8 mouse cellular contexts compared by ENCODE assay signal in the genomic region with DNA sequence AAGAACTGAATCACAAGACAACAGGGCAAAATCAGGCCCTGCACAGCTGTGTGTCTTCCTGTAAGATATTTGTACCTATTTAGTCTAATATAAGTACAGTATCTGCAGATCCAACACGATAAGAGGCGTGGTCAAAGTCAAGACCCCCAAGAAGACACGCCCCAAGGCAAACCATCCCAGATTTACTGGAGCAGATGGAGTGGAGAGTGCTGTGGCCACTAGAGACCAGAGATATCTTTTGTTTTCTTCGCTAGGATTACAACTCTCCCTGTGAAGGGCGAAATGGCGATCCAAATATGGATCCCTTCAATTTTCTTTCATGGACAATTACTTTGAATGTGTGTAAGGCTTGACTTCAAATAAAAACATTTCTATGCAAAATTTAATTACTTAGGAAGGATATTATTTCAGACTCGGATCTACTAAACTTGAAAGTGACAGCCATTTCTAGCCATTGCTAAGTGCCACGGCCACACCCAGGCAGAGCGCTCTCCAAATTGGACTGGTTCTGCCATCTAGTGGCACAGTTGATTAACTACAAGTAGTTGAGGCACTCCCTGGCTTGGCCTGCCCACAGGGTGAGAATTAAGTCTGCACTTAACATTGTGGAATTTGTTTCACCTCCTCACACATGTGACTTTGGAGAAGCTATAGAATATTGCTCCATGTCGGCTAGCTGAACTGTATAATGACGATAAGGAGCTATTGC.
A peak's percentile ranks its signal among the peaks of the same experiment; 100 is the strongest.
DNase-seq lines count a peak whose midpoint lies in the region; ATAC-seq and TF ChIP-seq lines count a peak whose summit lies in the region.

No protein-coding gene starts in this region.

- no peak overlapping the region for H3K9ac ChIP-seq in heart, embryonic 16.5 days (ENCODE audit: low read length)
- no peak overlapping the region for H3K9ac ChIP-seq in liver, embryonic 12.5 days
- no peak overlapping the region for H3K9ac ChIP-seq in stomach, postnatal 0 days (ENCODE audit: low read length)

- peak; percentile 85 for DNase-seq in CD4-positive, CD25-positive, alpha-beta regulatory T cell, adult 2 months (ENCODE audit: low read depth, low spot score)
- DNase-seq in kidney, postnatal 14 days, result peak; percentile 78
- peak; percentile 88 for DNase-seq in naive thymus-derived CD4-positive, alpha-beta T cell, adult 2 months (ENCODE audit: low read depth)
- peak; percentile 65 for DNase-seq in stomach, postnatal 0 days (ENCODE audit: low spot score)

- H3K36me3 ChIP-seq in heart, embryonic 16.5 days (ENCODE audit: control insufficient read depth, insufficient read depth), result no peaks in the 10 kb centered on the region
- no peaks in the 10 kb centered on the region for H3K36me3 ChIP-seq in liver, embryonic 12.5 days
- H3K36me3 ChIP-seq in stomach, postnatal 0 days (ENCODE audit: control insufficient read depth, insufficient read depth, low read length), result no peaks in the 10 kb centered on the region

- H3K4me2 ChIP-seq in heart, embryonic 16.5 days (ENCODE audit: low read depth, low read length), result peak overlapping the region; percentile 49; the same call in 1 of the 2 replicates
- H3K4me2 ChIP-seq in liver, embryonic 12.5 days, result no peak overlapping the region
- no peak overlapping the region for H3K4me2 ChIP-seq in stomach, postnatal 0 days (replicated peaks; ENCODE audit: low read depth)

- no peak overlapping the region for H3K4me3 ChIP-seq in bone marrow, adult 2 months (replicated peaks; ENCODE audit: control insufficient read depth, low read depth, low read length)
- H3K4me3 ChIP-seq in embryonic fibroblast, embryonic 13.5 days (ENCODE audit: insufficient read depth, low read length), result no peak overlapping the region
- H3K4me3 ChIP-seq in heart, embryonic 16.5 days (ENCODE audit: low read length), result no peak overlapping the region
- H3K4me3 ChIP-seq in liver, embryonic 12.5 days, result no peak overlapping the region
- no peak overlapping the region for H3K4me3 ChIP-seq in stomach, postnatal 0 days (ENCODE audit: low read depth, low read length)

- no peak for TF ChIP-seq POLR2A in bone marrow, adult 2 months (IDR thresholded peaks at IDR 0.05; ENCODE audit: borderline replicate concordance, control insufficient read depth, low read depth, low read length)
- no peak for TF ChIP-seq POLR2A in embryonic fibroblast, embryonic 13.5 days (IDR thresholded peaks at IDR 0.05; ENCODE audit: low read depth, low read length)

- peak; percentile 77; the same call in 1 of the 2 replicates for ATAC-seq in heart, embryonic 16.5 days (replicated peaks; ENCODE audit: extremely low read depth, insufficient read depth, low FRiP score)
- peak; percentile 72 for ATAC-seq in liver, embryonic 12.5 days
- ATAC-seq in stomach, postnatal 0 days (ENCODE audit: low FRiP score, low TSS enrichment), result peak; percentile 90

- no peaks in the 10 kb centered on the region for H3K9me3 ChIP-seq in heart, embryonic 16.5 days (replicated peaks; ENCODE audit: control insufficient read depth, low read length)
- H3K9me3 ChIP-seq in liver, embryonic 12.5 days (replicated peaks), result no peaks in the 10 kb centered on the region
- H3K9me3 ChIP-seq in stomach, postnatal 0 days (ENCODE audit: control insufficient read depth, low read length), result no peaks in the 10 kb centered on the region

- peak; percentile 95 for TF ChIP-seq CTCF in bone marrow, adult 2 months (IDR thresholded peaks at IDR 0.05; ENCODE audit: control insufficient read depth, insufficient read depth, low read length)
- peak; percentile 88 for TF ChIP-seq CTCF in embryonic fibroblast, embryonic 13.5 days (IDR thresholded peaks at IDR 0.05; ENCODE audit: borderline replicate concordance, insufficient read depth, low read length)
- peak; percentile 99 for TF ChIP-seq CTCF in stomach, postnatal 0 days (IDR thresholded peaks at IDR 0.05; ENCODE audit: low read depth)

- H3K4me1 ChIP-seq in bone marrow, adult 2 months (ENCODE audit: control insufficient read depth, insufficient read depth, low read length), result peaks cover 1% of the 10 kb centered on the region; the same call in 1 of the 2 replicates
- H3K4me1 ChIP-seq in embryonic fibroblast, embryonic 13.5 days (ENCODE audit: control insufficient read depth, insufficient read depth, low read length), result no peaks in the 10 kb centered on the region
- no peaks in the 10 kb centered on the region for H3K4me1 ChIP-seq in heart, embryonic 16.5 days (ENCODE audit: control insufficient read depth, insufficient read depth, low read length)
- H3K4me1 ChIP-seq in liver, embryonic 12.5 days, result no peaks in the 10 kb centered on the region
- no peaks in the 10 kb centered on the region for H3K4me1 ChIP-seq in stomach, postnatal 0 days (replicated peaks; ENCODE audit: control insufficient read depth, insufficient read depth)

- no peak overlapping the region for H3K27ac ChIP-seq in bone marrow, adult 2 months (ENCODE audit: control insufficient read depth, insufficient read depth, low read depth, low read length, poor library complexity)
- no peak overlapping the region for H3K27ac ChIP-seq in embryonic fibroblast, embryonic 13.5 days (ENCODE audit: insufficient read depth, low read length)
- H3K27ac ChIP-seq in heart, embryonic 16.5 days (ENCODE audit: low read length), result no peak overlapping the region
- H3K27ac ChIP-seq in liver, embryonic 12.5 days, result no peak overlapping the region
- no peak overlapping the region for H3K27ac ChIP-seq in stomach, postnatal 0 days (replicated peaks)

- WGBS in bone marrow, adult 2 months, result 48% methylated on average over 11 of the region's 11 CpGs
- WGBS in heart, embryonic 16.5 days, result 53% methylated on average over 11 of the region's 11 CpGs
- WGBS in liver, embryonic 12.5 days (ENCODE audit: insufficient replicate concordance), result 46% methylated on average over 11 of the region's 11 CpGs
- 52% methylated on average over 11 of the region's 11 CpGs for WGBS in stomach, postnatal 0 days

- no peaks in the 10 kb centered on the region for H3K27me3 ChIP-seq in heart, embryonic 16.5 days (ENCODE audit: control insufficient read depth, insufficient read depth, low read length)
- H3K27me3 ChIP-seq in liver, embryonic 12.5 days (replicated peaks), result no peaks in the 10 kb centered on the region
- no peaks in the 10 kb centered on the region for H3K27me3 ChIP-seq in stomach, postnatal 0 days (ENCODE audit: control insufficient read depth, insufficient read depth, low read length)

- no peak for TF ChIP-seq EP300 in stomach, postnatal 0 days (optimal IDR thresholded peaks at IDR 0.05)
